Mouse (Mus musculus) olfactory bulb, adult 2 months (tissue): Measurements from ENCODE around the gene Tcf7l1.

ENCODE experiments used
- CTCF ChIP-seq: fragments of 200-500 bp; IDR thresholded peaks from 2 replicates; pipeline ENCODE4 v1.5.1; 2012; ENCODE audit warnings: low read depth, mild to moderate bottlenecking, low read length, moderate library complexity; ENCODE audit not compliant: insufficient read depth
- POLR2A ChIP-seq: fragments of 200-500 bp; IDR thresholded peaks from 2 replicates; pipeline ENCODE4 v1.6.1; 2012; ENCODE audit warnings: mild to moderate bottlenecking, low read depth, low read length, moderate library complexity; ENCODE audit not compliant: insufficient read depth

GRCm38 (mm10) chr6:72619734-72620532, 169.1 kb downstream of the Tcf7l1 start:
- TF ChIP-seq CTCF (no peak), POLR2A (no peak)
